Mouse (Mus musculus): Measurements from ENCODE around the gene Sae1.

DNA sequence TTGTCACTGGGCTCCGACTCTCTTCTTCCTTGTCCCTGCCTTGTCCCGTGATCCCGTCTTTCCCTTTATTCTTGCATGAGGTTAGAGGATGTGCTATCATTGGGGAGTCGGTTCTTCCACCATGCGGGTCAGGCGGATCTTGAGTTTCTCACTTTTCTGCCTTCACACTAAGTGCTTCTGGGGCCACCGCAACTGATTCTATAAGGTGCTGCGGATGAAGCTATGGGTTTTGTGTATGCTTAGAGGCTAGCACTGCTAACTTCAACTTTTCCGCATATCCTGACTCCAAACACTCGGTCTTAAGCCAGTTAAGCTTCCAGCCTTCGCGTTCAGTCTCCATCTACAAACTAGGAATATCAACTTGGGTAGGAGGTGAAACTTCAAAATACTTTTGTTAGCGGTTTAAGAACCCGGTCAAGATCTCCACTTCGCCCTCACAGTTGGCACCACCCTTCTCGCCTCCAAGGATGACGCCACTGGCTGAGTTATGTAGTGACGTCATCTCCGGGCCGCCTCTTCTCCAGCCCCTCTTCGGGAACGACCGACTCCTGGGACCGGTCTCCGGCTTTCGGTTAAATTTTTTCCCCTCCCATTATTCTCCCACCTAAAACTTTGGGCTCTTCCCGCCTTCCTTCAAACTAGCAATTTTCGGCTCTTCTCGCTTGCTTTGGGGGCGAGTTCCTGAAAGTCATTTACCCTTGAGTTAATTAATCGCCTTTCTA lies 11.7 kb upstream of the Sae1 start:
- TF ChIP-seq CTCF (conservative IDR thresholded peaks at IDR 0.05; ENCODE audit: low read length): no peak
- no peak for TF ChIP-seq NANOG (IDR thresholded peaks at IDR 0.05; ENCODE audit: borderline replicate concordance, low read length)

Data from E14TG2a.4 (cell line).